In genomic region chr12:73328448-73329167, GRCm38 (mm10) we compare ENCODE assay signal across 1 mouse cellular context.
TF ChIP-seq lines count a peak whose summit lies in the region.

No protein-coding gene starts in this region.

TF ChIP-seq in CH12.LX, 34 proteins besides CTCF, POLR2A, EP300 and RAD21 (continued from another document):
- TF ChIP-seq USF2 (conservative IDR thresholded peaks at IDR 0.05; ENCODE audit: low read depth, low read length): no peak
- no peak for TF ChIP-seq NRF1 (IDR thresholded peaks at IDR 0.05; ENCODE audit: low read depth, low read length)
- peak; percentile 22; the same call in 1 of the 2 replicates for TF ChIP-seq JUN (IDR thresholded peaks at IDR 0.05; ENCODE audit: insufficient read depth, low read depth, low read length)
- peak; percentile 77 for TF ChIP-seq ZNF384 (IDR thresholded peaks at IDR 0.05; ENCODE audit: low read depth, low read length)
- no peak for TF ChIP-seq GABPA (IDR thresholded peaks at IDR 0.05; ENCODE audit: insufficient replicate concordance, low read depth, low read length)
- TF ChIP-seq MYC (IDR thresholded peaks at IDR 0.05; ENCODE audit: low read depth, low read length): no peak
- no peak for TF ChIP-seq MXI1 (IDR thresholded peaks at IDR 0.05; ENCODE audit: low read depth, low read length)
- TF ChIP-seq SIN3A (IDR thresholded peaks at IDR 0.05; ENCODE audit: low read length): no peak
- TF ChIP-seq HCFC1 (IDR thresholded peaks at IDR 0.05; ENCODE audit: low read depth, low read length): no peak
- no peak for TF ChIP-seq SMC3 (IDR thresholded peaks at IDR 0.05; ENCODE audit: low read depth, low read length)
- TF ChIP-seq ZKSCAN1 (IDR thresholded peaks at IDR 0.05; ENCODE audit: borderline replicate concordance, low read depth, low read length): no peak
- no peak for TF ChIP-seq ZC3H11A (IDR thresholded peaks at IDR 0.05; ENCODE audit: low read depth, low read length)
- no peak for TF ChIP-seq PAX5 (IDR thresholded peaks at IDR 0.05; ENCODE audit: low read length)
- TF ChIP-seq NELFE (IDR thresholded peaks at IDR 0.05; ENCODE audit: low read depth, low read length): no peak
- no peak for TF ChIP-seq UBTF (IDR thresholded peaks at IDR 0.05; ENCODE audit: low read depth, low read length)
- no peak for TF ChIP-seq JUND (conservative IDR thresholded peaks at IDR 0.05; ENCODE audit: low read depth, low read length)
- TF ChIP-seq ELF1 (IDR thresholded peaks at IDR 0.05; ENCODE audit: low read depth, low read length): no peak; the same call in 1 of the 2 replicates
- TF ChIP-seq USF1 (IDR thresholded peaks at IDR 0.05; ENCODE audit: low read depth, low read length): no peak
- peak; percentile 71 for TF ChIP-seq IRF4 (IDR thresholded peaks at IDR 0.05; ENCODE audit: low read depth, low read length)
- TF ChIP-seq E2F4 (IDR thresholded peaks at IDR 0.05; ENCODE audit: insufficient replicate concordance, low read depth, low read length): no peak
- no peak for TF ChIP-seq CHD2 (IDR thresholded peaks at IDR 0.05; ENCODE audit: low read length)
- no peak for TF ChIP-seq MAX (IDR thresholded peaks at IDR 0.05; ENCODE audit: low read length)
- TF ChIP-seq ETS1 (conservative IDR thresholded peaks at IDR 0.05; ENCODE audit: low read depth, low read length): peak; percentile 80
- TF ChIP-seq TBP (conservative IDR thresholded peaks at IDR 0.05; ENCODE audit: low read depth, low read length): no peak
- TF ChIP-seq RCOR1 (conservative IDR thresholded peaks at IDR 0.05; ENCODE audit: low read depth, low read length): no peak
